Mouse (Mus musculus) frontal cortex, postnatal 36 days (tissue): ENCODE data around the gene Tnfaip8l2.

Source experiments
- DNase-seq, 2 experiments: peaks; one replicate each; pipeline ENCODE4 v3.0.0; 2022; ENCODE audit warnings: low spot score in 2 of 2

Gene Tnfaip8l2

GRCm38 (mm10) chr3:95141952-95142616 is at the start of gene Tnfaip8l2:
Gene Tnfaip8l2, minus strand, starts transcription at chr3:95142360.
- DNase-seq, result no peak

DNA sequence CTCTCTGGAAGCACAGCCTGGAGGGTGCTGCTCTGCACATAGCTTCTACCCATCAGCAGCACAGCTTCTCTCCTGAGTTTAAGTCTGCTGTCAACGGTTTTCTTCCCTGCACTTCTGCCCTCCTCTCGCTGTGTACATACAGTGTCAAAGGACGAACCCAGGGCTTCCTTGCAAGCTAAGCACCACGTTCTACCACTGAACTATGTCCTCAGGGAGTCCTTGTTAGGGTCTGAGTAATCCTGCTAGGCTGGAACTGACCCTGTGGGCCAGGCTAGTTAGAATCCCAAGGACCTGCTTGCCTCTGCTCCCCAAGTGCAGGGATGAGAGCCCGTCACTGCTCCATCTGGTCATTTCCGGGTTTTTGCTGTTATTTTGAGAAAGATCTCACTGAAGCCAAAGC is 44.7 kb upstream of the Tnfaip8l2 start:
- no peak for DNase-seq

GRCm38 (mm10) chr3:95186100-95186499 is 43.9 kb upstream of the Tnfaip8l2 start:
- no peak for DNase-seq

GRCm38 (mm10) chr3:95184796-95185577 is 42.8 kb upstream of the Tnfaip8l2 start:
- peak in 1 of 2 experiments; percentile 16 for DNase-seq

DNA sequence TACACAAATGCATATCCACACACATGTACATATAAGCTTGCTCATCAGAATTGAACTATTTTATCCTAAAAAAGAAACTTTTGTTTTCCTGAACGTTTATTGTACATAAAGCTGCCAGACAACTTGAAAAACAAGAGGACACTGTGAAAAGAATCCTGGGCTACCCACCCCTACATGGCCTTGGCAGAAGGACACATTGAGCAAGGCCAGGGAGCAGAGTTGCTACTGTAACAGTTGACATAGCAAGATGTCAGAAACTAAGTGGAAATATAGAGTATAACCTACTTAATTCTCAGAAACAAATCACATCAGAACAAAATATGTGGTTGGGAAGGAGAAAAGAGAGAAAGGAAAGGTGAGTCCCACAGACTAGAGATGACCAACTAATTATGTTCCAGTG is 39.7 kb upstream of the Tnfaip8l2 start:
- no peak for DNase-seq

DNA sequence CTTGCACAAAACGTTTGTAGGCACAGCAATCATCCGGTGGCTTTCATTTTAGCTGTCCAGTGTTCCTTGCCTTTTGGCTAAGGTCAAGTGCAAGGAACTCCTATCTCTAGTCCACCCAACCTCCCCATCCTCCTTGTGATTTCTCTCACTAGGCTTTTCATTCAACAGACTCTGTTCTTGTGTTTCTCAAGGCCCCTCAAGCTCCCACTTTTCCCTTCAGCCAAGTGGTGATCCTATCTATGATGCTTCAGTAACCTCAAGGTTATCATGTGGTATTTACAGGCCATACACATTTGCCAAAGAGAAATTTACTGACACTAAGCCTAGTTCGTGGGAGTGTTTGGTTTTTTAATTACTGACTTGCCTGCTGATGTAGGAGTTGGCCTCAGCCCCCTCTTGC is 37.7 kb upstream of the Tnfaip8l2 start:
- no peak for DNase-seq

- DNase-seq, result peak in 1 of 2 experiments; percentile 29
Measured at GRCm38 (mm10) chr3:95178948-95179347, 36.8 kb upstream of the Tnfaip8l2 start.

DNA sequence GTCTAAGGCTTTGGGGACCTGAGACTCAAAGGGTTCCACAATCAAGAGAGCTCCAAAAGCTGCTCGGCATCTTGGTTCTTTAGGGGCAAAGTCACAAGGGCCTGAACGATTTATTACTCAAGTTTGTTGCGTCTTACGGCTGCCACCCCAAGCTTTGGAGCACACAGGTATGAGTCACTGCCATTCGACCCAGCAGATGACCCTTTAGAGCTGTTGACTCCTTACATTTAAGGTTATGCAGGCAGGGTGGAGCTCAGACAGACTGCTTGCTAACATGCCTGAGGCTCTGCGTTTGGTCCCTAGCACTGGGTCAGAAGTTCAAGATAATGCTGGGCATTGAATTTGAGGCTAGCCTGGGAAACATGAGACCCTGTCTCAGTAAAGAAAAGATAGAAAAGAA is 35.4 kb upstream of the Tnfaip8l2 start:
- no peak for DNase-seq

DNA sequence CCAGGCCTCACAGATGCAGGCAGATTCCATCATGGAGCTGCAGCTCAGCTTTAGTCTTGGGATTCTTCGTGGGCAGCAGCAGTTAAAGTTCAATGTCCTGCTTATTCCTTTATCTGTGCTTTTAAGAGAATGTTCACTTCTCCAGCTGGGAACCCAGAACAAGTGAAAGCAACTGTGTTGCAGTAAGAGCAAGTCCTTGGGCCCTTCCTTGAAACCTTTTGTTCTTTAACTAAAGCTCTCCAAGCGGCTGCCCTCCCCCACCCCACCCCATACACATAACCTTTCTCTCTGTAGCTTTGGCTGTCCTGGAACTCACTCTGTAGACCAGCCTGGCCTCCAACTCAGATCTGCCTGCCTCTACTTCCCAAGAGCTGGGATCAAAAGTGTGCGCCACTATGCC is 34.3 kb upstream of the Tnfaip8l2 start:
- no peak for DNase-seq

GRCm38 (mm10) chr3:95174011-95174592 is 31.9 kb upstream of the Tnfaip8l2 start:
- peak; percentile 71 to 78 for DNase-seq

DNA sequence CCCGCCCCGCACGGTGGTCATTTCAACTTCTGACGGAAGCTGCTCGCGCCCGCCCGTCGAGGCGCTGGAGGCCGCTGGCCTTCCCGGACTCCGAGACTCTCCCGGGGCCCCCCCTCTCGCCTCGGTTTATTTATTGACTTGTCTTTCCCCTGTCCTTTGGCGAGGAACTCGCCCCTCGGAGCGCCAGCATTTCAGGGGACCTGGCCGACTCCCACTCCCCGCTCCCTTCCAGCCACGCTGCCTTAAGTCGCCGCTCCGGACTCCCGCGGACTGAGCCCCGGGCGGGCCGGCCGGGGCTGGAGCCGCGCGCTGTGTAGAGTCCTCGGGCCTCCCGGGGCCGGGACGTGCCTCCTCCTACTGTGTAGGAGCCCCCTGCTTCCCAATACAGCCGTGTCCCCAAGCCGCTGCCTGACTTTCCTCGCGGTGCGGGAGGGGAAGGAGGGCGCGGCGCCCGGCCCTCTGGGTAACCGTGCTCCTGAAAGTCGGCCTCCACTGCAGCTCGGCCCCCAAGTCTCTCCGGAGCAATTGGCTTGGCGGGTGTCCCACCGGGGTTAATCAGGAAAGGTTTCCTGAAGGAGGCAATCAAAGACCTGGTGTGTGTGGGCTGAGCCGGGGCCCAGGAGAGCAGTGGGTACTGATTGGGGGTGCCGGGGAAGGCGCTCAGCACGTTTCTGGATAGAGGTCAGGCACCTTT is 31.2 kb upstream of the Tnfaip8l2 start:
- no peak for DNase-seq

DNA sequence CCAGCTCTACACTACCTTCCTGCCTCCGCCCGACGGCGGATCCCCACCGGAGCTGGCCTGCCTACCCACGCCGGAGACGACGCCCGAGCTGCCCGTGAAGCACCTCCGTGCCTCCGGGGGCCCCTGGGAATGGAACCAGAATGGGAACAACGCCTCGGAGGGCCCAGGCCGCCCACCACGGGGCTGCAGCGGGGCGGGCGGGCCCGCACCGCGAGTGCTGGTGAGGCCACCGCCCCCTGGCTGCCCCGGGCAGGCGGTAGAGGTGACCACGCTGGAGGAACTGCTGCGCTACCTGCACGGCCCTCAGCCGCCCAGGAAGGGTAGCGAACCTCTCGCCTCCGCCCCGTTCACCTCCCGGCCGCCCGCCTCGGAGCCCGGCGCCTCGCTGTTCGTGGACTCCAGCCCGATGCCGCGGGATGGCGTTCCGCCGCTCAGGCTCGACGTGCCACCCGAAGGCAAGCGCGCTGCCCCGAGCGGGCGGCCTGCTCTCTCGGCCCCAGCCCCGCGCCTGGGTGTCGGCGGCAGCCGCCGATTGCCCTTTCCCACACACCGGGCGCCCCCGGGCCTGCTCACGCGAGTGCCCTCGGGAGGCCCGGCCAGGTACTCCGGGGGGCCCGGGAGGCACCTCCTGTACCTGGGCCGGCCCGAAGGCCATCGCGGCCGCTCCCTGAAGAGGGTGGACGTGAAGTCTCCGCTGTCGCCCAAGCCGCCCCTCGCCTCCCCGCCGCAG is 30.5 kb upstream of the Tnfaip8l2 start:
- DNase-seq, result no peak

DNA sequence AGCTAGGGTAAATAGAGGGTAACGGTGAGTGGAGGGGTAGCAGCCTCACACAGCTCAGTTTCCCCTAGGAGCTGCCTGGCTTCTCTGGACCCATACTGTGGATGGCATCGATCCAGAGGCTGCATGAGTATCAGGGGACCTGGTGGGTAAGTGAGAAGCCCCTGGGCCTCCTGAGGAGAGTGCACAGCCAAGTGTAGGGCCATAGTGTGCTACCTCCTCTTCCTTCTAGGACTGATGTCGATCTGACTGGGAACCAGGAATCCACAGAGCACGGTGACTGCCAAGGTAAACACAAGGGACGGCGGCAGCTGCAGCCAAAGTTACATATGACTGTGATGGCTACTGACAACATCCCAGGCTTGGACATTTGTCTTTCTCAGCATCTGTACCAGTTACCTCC is 28.9 kb upstream of the Tnfaip8l2 start:
- DNase-seq, result no peak

GRCm38 (mm10) chr3:95169996-95170395 is 27.8 kb upstream of the Tnfaip8l2 start:
- no peak for DNase-seq

DNA sequence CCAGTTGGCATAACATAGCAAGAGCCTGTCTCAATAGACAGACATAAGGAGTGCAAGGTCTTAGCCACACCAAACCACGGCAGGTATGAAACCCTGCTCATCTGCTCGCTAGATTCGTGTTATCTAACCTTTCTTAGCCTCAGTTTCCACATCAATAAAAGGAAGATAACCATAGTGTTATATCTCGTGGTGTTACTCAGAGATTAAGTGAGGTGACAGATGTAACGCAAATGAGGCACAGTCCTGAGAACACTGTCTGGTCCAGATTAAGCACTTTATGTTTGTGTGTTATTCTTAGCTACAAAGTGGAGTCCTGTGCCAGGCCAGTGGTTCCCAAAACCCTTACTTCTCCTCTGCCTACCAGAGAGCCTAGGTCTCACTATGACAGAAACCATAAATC is 22.7 kb upstream of the Tnfaip8l2 start:
- DNase-seq, result no peak

GRCm38 (mm10) chr3:95164256-95164550 is 22.0 kb upstream of the Tnfaip8l2 start:
- no peak for DNase-seq

GRCm38 (mm10) chr3:95163419-95164255 is 21.5 kb upstream of the Tnfaip8l2 start:
- no peak for DNase-seq

- DNase-seq, result no peak
Measured at GRCm38 (mm10) chr3:95162345-95162628, 20.1 kb upstream of the Tnfaip8l2 start.

DNA sequence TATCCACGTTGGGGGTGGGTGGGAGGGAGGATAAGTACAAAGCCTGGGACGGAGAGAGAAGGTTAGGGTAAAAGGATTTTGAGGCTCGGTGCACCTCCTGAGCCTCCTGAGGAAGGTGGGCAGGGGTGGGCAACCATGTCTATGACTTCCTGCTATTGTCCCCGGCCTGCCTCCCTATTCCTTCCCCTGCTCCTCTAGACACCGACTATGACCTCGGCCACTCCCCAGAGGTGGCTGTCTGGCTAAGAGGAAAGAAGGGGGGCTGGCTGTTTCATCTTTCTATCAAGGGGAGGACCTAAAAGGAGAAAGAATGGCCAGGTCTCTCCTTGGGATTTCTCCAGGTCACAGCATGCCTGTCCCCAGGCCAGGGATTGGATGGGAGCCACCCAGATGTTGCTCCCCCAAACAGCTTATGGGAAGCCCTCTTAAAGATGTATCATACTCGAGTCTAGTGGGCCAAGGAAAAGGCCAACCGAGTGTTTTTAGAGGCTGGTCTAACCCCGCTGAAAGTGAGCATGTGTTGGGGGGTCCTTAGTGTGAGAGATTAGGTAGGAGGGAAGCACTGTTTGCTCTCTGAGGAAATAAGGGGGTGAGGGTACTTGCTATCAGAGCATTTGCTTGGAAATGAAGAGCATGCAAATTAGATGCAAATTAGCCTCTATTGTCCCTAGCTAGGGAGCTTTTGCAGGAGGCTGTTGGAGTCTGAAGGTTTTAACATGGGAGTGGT is 19.6 kb upstream of the Tnfaip8l2 start:
- DNase-seq, result no peak

- DNase-seq, result no peak
Measured at GRCm38 (mm10) chr3:95161041-95161551, 18.9 kb upstream of the Tnfaip8l2 start.
